Mouse (Mus musculus) C2C12 (cell line): ENCODE data around the gene Rbm3. TPM values are rescaled to one million over a fixed set of nuclear protein-coding genes. Genes with fewer than 3 reads are reported as not detected.

Source experiments
- H3K27me3 ChIP-seq: one replicate; pipeline ENCODE4 v1.6.1; 2011; ENCODE audit not compliant: control insufficient read depth, insufficient read depth, insufficient read length
- H3K36me3 ChIP-seq: one replicate; pipeline ENCODE4 v1.6.1; 2011; ENCODE audit not compliant: control insufficient read depth, insufficient read depth
- H3K4me3 ChIP-seq: one replicate; pipeline ENCODE4 v1.5.1; 2011; ENCODE audit warnings: mild to moderate bottlenecking, control low read depth; ENCODE audit not compliant: poor library complexity, insufficient read depth, severe bottlenecking
- H3K79me2 ChIP-seq: one replicate; pipeline ENCODE4 v1.6.1; 2011; ENCODE audit not compliant: control insufficient read depth, insufficient read depth
- H3K79me3 ChIP-seq: one replicate; pipeline ENCODE4 v1.6.1; 2011; ENCODE audit warnings: low read depth, control low read depth
- H3ac ChIP-seq: one replicate; pipeline ENCODE3; 2011; ENCODE audit warnings: low read depth; ENCODE audit not compliant: control insufficient read depth, insufficient read length
- CEBPB ChIP-seq: IDR thresholded peaks from one replicate; pipeline ENCODE4 v1.6.1; 2011; ENCODE audit warnings: low read depth, mild to moderate bottlenecking, control low read depth, moderate library complexity
- CTCF ChIP-seq: IDR thresholded peaks from one replicate; pipeline ENCODE4 v1.5.1; 2011; ENCODE audit not compliant: control insufficient read depth, insufficient read depth, insufficient read length
- FOSL1 ChIP-seq: IDR thresholded peaks from one replicate; pipeline ENCODE4 v1.8.0; 2011; ENCODE audit warnings: mild to moderate bottlenecking, low read length; ENCODE audit not compliant: poor library complexity, insufficient read depth, severe bottlenecking
- MAX ChIP-seq: IDR thresholded peaks from one replicate; pipeline ENCODE4 v1.6.1; 2011; ENCODE audit warnings: mild to moderate bottlenecking, control low read depth
- MYOD1 ChIP-seq: IDR thresholded peaks from one replicate; pipeline ENCODE4 v1.6.1; 2011; ENCODE audit warnings: low read depth; ENCODE audit not compliant: control insufficient read depth, insufficient read length
- MYOG ChIP-seq: IDR thresholded peaks from one replicate; pipeline ENCODE4 v1.6.1; 2011; ENCODE audit not compliant: control insufficient read depth, insufficient read length; ENCODE audit errors: extremely low read depth
- USF1 ChIP-seq: IDR thresholded peaks from one replicate; pipeline ENCODE4 v1.6.1; 2011; ENCODE audit warnings: low read depth, mild to moderate bottlenecking, control low read depth, moderate library complexity
- polyA plus RNA-seq: library from polyadenylated mRNA; unstranded; fragments of >200 nt; fragmentation: generic; extraction: Trizol; gene quantifications from one replicate; pipeline ENCODE4 v1.2.1, GENCODE M21; 2012; ENCODE audit warnings: missing spikeins

Gene Rbm3
- polyA plus RNA-seq, 1 experiment: 537 TPM

DNA sequence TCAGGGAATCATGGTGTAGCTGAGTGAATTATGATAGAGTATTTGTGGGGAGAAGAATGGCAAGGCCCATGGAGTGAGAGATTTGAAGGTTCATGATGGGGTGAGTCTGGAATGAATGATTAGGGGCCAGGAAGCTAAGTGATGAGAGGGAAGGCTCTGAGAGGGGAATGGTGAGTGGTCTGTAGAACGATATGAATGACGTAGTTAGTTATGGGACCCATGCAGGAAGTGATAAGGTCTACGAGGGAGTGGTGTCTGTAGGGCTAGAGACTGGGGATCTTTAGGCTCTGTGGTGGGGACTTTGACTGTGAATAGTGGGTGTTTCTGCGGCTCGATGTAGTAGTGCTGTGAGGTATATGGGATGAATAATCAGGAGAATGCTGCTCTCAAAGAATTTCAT is 34.0 kb upstream of the Rbm3 start:
- TF ChIP-seq CEBPB (no peak), MYOD1 (no peak), USF1 (no peak), MYOG (no peak), FOSL1 (no peak), CTCF (no peak), MAX (no peak)
- H3K4me3 ChIP-seq: no peak overlapping the region
- H3K79me2 ChIP-seq: peaks cover 9% of the 10 kb centered on the region
- peaks cover 3% of the 10 kb centered on the region for H3K79me3 ChIP-seq
- no peaks in the 10 kb centered on the region for H3K27me3 ChIP-seq
- no peaks in the 10 kb centered on the region for H3K36me3 ChIP-seq
- no peak overlapping the region for H3ac ChIP-seq

DNA sequence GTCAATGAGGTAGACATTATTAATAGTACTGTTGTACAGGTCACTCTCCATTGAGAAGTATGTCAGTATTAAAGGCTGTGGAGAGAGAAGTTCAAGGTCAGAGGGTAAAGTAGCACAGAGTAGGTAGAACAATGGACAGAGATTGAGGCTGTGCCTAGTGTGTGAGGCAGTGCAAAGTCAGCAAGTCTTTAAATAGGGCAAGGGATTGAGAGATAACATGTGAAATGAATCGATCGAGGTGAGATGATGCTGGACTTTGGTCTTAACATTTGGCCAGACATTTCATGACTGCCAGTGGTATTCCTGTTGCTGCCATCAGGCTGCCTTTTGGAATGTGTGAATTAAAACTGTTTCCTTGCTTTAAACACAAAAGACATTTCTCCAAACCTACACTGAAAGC is 33.2 kb upstream of the Rbm3 start:
- peaks cover 4% of the 10 kb centered on the region for H3K79me3 ChIP-seq
- H3K27me3 ChIP-seq: no peaks in the 10 kb centered on the region
- H3K4me3 ChIP-seq: no peak overlapping the region
- H3K36me3 ChIP-seq: no peaks in the 10 kb centered on the region
- TF ChIP-seq CEBPB (no peak), MYOD1 (no peak), USF1 (no peak), MAX (no peak), FOSL1 (no peak), CTCF (no peak), MYOG (no peak)
- H3K79me2 ChIP-seq: peaks cover 16% of the 10 kb centered on the region
- H3ac ChIP-seq: no peak overlapping the region

DNA sequence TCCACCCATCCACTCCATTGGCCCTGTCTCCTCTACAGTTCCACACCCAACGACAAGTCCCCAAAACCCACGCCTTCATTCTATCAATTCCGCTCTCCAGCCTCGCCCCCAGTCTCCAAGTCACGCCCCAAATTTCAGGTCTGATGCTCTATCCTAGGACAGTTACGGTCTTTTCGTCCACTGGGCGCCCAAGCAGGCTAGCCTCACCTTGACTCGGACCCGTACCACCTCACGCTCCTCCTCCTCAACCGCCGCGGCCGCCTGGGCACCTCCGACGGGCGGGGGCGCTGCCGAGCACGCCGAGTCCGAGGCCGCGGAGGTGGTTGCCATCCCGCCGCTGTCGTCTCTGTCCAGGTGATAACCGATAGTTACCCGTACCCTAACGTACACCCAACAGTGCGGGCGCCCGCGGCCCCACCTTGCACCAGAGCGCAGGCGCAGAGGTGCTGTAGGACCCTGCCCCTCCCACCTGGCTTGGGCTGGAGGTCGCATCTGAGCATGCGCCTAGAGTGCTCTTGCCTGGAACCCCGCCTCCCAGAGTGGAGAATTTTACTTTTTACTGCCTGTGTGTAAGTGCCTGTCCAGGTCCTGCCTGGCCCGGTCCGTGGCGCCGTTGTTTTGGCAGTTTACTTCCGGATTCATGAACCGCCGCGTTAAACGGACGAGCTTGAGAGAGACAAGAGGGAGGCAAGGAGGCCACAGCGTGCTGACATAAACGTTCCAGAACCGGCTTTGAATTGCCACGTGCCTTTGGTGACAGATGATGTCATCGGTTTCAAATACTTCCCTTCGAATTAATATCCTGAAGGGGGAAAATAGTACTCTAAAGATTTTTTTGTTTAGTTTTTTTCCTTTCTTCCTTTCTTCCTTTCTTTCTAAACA is 30.1 kb upstream of the Rbm3 start, which contains the start of gene Tbc1d25:
TSS of gene Tbc1d25 (minus strand) at position 678 of the 882 bp plus-strand sequence.
- H3ac ChIP-seq: peak within 1 kb of the TSS; percentile 90
- peak; percentile 63 for TF ChIP-seq USF1
- peak; percentile 79 for TF ChIP-seq MAX
- no peak for TF ChIP-seq MYOG
- no peak for TF ChIP-seq FOSL1
- TF ChIP-seq CEBPB: no peak
- TF ChIP-seq MYOD1: no peak
- peak; percentile 49 for TF ChIP-seq CTCF

DNA sequence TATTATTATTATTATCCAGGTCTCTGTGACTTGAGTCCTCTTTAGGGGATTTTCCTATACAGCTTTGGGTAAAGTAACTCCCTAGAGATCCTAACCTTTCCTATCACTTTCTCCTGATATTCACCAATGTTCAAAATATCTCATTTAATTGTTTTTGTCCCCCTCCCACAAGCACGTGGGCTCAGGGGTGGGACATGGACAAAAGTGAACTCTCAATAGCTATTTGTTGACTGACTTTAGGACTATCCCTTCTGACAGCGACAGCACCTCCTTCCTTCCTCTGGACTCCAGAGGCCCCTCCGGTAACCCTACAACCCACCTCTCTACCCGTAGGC is 29.5 kb upstream of the Rbm3 start:
- H3K79me3 ChIP-seq: peaks cover 4% of the 10 kb centered on the region
- peak overlapping the region; percentile 50 for H3K4me3 ChIP-seq
- peak overlapping the region; percentile 90 for H3ac ChIP-seq
- H3K27me3 ChIP-seq: no peaks in the 10 kb centered on the region
- peaks cover 5% of the 10 kb centered on the region for H3K36me3 ChIP-seq
- peaks cover 17% of the 10 kb centered on the region for H3K79me2 ChIP-seq
- TF ChIP-seq CEBPB (no peak), USF1 (no peak), FOSL1 (no peak), MYOD1 (no peak), MAX (no peak)

More for the DNA sequence above, 30.1 kb upstream of the Rbm3 start, which contains the start of gene Tbc1d25:
- H3K79me3 ChIP-seq: peaks cover 4% of the 10 kb centered on the region
- H3K27me3 ChIP-seq: no peaks in the 10 kb centered on the region
- H3K79me2 ChIP-seq: peaks cover 17% of the 10 kb centered on the region
- H3K4me3 ChIP-seq: peak within 1 kb of the TSS; percentile 50
- H3K36me3 ChIP-seq: peaks cover 5% of the 10 kb centered on the region

DNA sequence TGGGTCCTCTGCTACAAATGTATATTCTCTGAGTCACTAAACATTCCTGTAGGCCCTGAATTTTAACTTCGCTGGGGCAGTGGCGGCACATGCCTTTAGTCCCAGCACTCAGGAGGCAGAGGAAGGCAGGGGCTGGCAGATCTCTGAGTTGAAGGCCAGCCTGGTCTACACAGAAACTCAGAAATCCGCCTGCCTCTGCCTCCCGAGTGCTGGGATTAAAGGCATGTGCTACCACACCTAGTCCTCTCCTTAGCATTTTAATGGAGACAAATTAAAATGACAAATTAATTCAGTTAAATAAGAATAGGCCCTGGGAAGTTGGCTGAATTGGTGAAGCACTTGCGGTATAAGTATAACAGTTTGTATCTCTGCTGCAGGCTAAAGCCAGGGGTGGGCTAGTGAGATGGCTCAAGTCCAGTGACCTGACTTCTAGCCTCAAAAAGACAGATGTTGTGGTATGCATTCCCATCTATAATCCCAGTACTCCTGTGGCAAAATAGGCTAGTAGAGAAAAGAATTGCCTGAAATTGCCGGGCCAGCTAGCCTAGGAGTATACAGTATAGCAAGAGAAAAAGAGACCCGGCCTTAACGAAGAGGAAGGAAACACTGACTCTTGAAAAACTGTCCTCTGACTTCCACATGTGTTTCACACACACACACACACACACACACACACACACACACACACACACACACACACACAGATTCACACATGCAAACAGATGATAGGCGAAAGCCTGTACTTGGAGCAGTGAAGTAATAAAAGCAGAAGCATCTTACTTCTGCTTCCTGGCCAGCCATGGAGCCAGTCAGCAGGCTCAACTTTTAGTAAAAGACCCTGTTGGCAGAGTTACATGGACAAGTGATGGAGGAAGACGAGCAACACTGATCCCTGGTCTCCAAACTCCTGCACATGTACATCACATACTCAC is 22.3 kb upstream of the Rbm3 start:
- no peaks in the 10 kb centered on the region for H3K36me3 ChIP-seq
- H3ac ChIP-seq: no peak overlapping the region
- H3K79me2 ChIP-seq: no peaks in the 10 kb centered on the region
- TF ChIP-seq USF1 (no peak), MYOG (no peak), FOSL1 (no peak), MAX (no peak)
- no peaks in the 10 kb centered on the region for H3K79me3 ChIP-seq
- no peak overlapping the region for H3K4me3 ChIP-seq
- no peaks in the 10 kb centered on the region for H3K27me3 ChIP-seq
